Mouse (Mus musculus) E14TG2a.4 (cell line): ENCODE measurements around the gene Tecta.
A peak's percentile ranks its signal among the peaks of the same experiment; 100 is the strongest.

Experiments used
- H3K27me3 ChIP-seq: 2 replicates; pipeline ENCODE4 v1.6.1; 2014; ENCODE audit warnings: low read length, control low read depth; ENCODE audit not compliant: insufficient read depth
- H3K36me3 ChIP-seq: 2 replicates; pipeline ENCODE4 v1.6.1; 2014; ENCODE audit warnings: low read length, control low read depth; ENCODE audit not compliant: insufficient read depth
- H3K4me1 ChIP-seq: replicated peaks from 2 replicates; pipeline ENCODE4 v1.6.1; 2014; ENCODE audit warnings: low read depth, low read length, control low read depth
- H3K4me3 ChIP-seq: replicated peaks from 2 replicates; pipeline ENCODE4 v1.5.1; 2014; ENCODE audit warnings: mild to moderate bottlenecking, low read length
- H3K9me3 ChIP-seq: 2 replicates; pipeline ENCODE4 v1.6.1; 2014; ENCODE audit warnings: low read length, control low read depth
- CTCF ChIP-seq: conservative IDR thresholded peaks from 2 replicates; pipeline ENCODE4 v1.5.1; 2014; ENCODE audit warnings: low read length
- NANOG ChIP-seq: IDR thresholded peaks from 2 replicates; pipeline ENCODE4 v1.6.1; 2014; ENCODE audit warnings: borderline replicate concordance, low read length, mixed read lengths
- POU5F1 ChIP-seq: IDR thresholded peaks from 2 replicates; pipeline ENCODE4 v1.6.1; 2014; ENCODE audit warnings: low read length, borderline replicate concordance

Tecta gene

DNA sequence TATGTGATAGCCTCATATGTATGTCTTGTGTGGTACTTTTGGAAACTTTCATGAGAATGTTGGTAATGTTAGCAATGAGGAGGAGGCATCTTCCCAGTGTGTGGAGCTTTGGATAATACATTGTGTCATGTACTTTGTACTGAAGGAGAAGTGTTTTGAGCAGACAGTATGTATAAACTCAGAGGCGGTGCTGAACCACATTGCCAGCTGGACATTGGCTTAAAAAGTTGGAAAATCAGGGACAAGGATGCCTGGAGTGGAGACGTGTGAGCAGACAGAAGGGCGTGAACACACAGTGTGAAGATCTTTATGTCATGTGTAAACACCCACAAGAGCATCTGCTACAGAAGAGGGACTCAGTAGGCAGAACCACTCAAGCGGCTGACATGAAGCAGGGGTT, 6.0 kb upstream of the Tecta start:
- 0 out of 2 replicates have a peak, but pooled peaks cover 3% of the 10 kb centered on the region for H3K27me3 ChIP-seq
- no peak overlapping the region for H3K4me3 ChIP-seq
- no peaks in the 10 kb centered on the region for H3K36me3 ChIP-seq
- TF ChIP-seq CTCF = no peak
- TF ChIP-seq NANOG = no peak
- TF ChIP-seq POU5F1 = no peak
- H3K4me1 ChIP-seq = no peaks in the 10 kb centered on the region
- no peaks in the 10 kb centered on the region for H3K9me3 ChIP-seq

- H3K27me3 ChIP-seq = no peaks in the 10 kb centered on the region
Observed at GRCm38 (mm10) chr9:42401486-42401885, 1.8 kb upstream of the Tecta start.

DNA sequence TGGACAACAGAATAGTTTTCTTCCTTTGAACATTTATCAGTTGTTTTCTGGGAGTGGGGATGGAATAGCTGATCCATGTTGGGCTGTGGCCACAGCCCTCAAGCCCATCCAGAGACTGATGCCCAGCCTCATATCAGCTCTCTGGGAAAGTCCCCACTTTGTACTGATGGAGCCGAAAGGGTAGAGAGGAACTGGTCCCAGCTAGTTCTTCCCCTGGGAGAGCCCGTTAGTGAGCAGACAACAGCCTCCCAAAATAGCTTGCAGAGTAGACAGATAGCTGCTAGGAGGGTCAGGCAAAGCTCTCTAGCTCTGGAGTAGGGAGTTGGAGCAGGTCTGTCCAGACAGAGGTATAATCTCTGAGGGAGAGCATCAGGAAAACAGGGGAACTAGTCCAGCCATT, 3.6 kb downstream of the Tecta start:
- no peaks in the 10 kb centered on the region for H3K36me3 ChIP-seq
- no peaks in the 10 kb centered on the region for H3K9me3 ChIP-seq
- H3K4me1 ChIP-seq = peaks cover 13% of the 10 kb centered on the region; the same call in 1 of the 2 replicates
- no peak for TF ChIP-seq NANOG
- no peak for TF ChIP-seq POU5F1
- no peak for TF ChIP-seq CTCF
- peaks cover 3% of the 10 kb centered on the region; the same call in 1 of the 2 replicates for H3K27me3 ChIP-seq
- H3K4me3 ChIP-seq = no peak overlapping the region

More at GRCm38 (mm10) chr9:42401486-42401885, 1.8 kb upstream of the Tecta start:
- TF ChIP-seq NANOG = no peak
- TF ChIP-seq POU5F1 = no peak
- no peaks in the 10 kb centered on the region for H3K9me3 ChIP-seq
- H3K36me3 ChIP-seq = no peaks in the 10 kb centered on the region
- peaks cover 13% of the 10 kb centered on the region; the same call in 1 of the 2 replicates for H3K4me1 ChIP-seq
- H3K4me3 ChIP-seq = no peak overlapping the region

DNA sequence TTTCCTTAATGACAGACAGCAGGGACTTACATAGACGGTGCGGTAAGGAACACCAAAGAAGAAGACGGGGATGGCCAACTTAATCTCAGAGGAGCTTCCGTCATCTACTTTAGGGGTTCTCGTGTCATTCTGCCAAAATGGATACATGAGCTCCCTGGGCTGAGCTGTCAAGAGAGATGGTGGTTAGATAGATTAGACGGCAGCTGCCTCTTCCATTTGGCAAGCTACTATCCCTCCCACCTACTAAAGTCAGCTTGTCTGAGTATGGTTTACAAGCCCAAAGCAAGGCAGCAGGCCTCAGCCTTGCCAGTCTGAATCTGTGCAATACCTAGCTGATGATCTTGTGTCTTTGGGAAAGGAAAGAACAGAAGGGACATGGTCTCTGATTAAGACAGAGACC, 4.8 kb downstream of the Tecta start:
- no peak overlapping the region for H3K4me3 ChIP-seq
- no peaks in the 10 kb centered on the region for H3K36me3 ChIP-seq
- H3K4me1 ChIP-seq = peaks cover 9% of the 10 kb centered on the region; the same call in 1 of the 2 replicates
- TF ChIP-seq NANOG = no peak
- H3K9me3 ChIP-seq = no peaks in the 10 kb centered on the region
- H3K27me3 ChIP-seq = peaks cover 3% of the 10 kb centered on the region; the same call in 1 of the 2 replicates

DNA sequence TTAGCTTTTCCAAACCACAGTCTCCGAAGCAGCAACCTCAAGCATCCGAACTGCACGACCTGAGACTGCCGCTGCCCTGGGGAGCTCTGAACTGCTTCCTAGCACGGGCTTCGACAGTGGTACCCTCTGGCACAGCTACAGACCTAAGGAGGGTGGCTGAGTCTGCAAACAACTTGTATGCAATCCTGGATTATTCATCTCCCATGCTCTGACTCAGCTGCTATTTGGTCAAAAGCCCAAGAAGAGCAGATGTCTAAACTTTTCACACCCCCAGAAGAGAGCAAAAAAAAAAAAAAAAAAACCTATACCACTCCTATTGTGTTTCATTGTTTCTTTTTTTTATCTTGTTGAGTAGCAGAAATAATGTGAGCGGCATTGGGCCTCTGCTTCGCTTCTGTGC, 5.4 kb downstream of the Tecta start:
- Histone ChIP-seq H3K4me1 (peaks cover 4% of the 10 kb centered on the region; the same call in 1 of the 2 replicates), H3K27me3 (peaks cover 3% of the 10 kb centered on the region; the same call in 1 of the 2 replicates), H3K4me3 (no peak overlapping the region), H3K9me3 (no peaks in the 10 kb centered on the region), H3K36me3 (no peaks in the 10 kb centered on the region)
- TF ChIP-seq NANOG (no peak), CTCF (no peak), POU5F1 (no peak)

- Histone ChIP-seq H3K27me3 (peaks cover 3% of the 10 kb centered on the region; the same call in 1 of the 2 replicates), H3K36me3 (no peaks in the 10 kb centered on the region), H3K4me3 (no peak overlapping the region), H3K4me1 (no peaks in the 10 kb centered on the region), H3K9me3 (no peaks in the 10 kb centered on the region)
- TF ChIP-seq NANOG = no peak
- TF ChIP-seq CTCF = no peak
- TF ChIP-seq POU5F1 = no peak
Observed at GRCm38 (mm10) chr9:42392927-42393326, 6.8 kb downstream of the Tecta start.

DNA sequence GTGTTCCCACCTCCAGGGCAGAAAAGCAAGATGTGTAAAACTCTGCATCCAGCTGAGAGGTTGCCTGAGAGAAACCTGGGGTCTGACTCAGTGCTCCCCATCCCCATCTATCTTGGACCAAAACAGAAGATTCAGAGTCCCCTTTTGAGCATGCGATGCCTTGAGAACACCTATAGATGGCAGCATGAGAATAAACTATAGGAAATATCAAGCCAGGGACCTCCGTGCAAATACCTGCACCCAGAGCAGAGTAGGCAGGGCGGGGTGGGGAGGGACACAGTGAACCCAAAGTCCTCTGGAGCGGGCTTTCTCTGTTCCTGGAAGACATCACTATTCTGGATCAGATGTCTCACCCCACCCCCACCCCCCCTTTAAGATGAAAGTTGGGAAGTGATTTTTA, 11.2 kb downstream of the Tecta start:
- Histone ChIP-seq H3K36me3 (no peaks in the 10 kb centered on the region), H3K9me3 (peaks cover 15% of the 10 kb centered on the region; the same call in 1 of the 2 replicates), H3K4me3 (no peak overlapping the region), H3K27me3 (no peaks in the 10 kb centered on the region), H3K4me1 (no peaks in the 10 kb centered on the region)
- TF ChIP-seq NANOG (no peak), POU5F1 (no peak), CTCF (peak; percentile 32; the same call in 1 of the 2 replicates)

- H3K4me1 ChIP-seq = no peaks in the 10 kb centered on the region
- no peaks in the 10 kb centered on the region for H3K27me3 ChIP-seq
- no peak overlapping the region for H3K4me3 ChIP-seq
- no peaks in the 10 kb centered on the region for H3K36me3 ChIP-seq
- H3K9me3 ChIP-seq = peaks cover 15% of the 10 kb centered on the region; the same call in 1 of the 2 replicates
- no peak for TF ChIP-seq POU5F1
- no peak for TF ChIP-seq NANOG
Observed at GRCm38 (mm10) chr9:42387038-42387437, 12.7 kb downstream of the Tecta start.

DNA sequence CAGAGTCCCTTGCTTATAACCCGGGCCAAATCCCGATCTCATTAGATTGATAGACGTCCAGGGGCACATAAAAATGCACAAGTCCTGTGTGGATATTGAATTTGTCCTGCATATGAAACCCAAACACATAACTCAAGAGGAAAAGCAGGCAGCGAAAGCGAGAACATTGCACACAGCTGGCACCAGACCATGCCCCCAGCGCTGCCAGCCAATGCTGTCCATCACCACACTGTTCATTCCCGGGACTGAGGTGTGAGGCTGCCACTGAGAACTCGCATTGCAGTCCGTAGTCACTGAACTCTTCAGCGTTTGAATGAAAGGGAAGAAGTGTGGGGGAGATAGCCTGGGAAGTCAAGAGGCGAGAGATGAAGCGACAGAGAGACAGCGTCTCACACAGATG, 14.1 kb downstream of the Tecta start:
- no peak overlapping the region for H3K4me3 ChIP-seq
- peaks cover 15% of the 10 kb centered on the region; the same call in 1 of the 2 replicates for H3K9me3 ChIP-seq
- TF ChIP-seq CTCF (no peak), NANOG (no peak), POU5F1 (no peak)
- H3K4me1 ChIP-seq = no peaks in the 10 kb centered on the region
- H3K27me3 ChIP-seq = no peaks in the 10 kb centered on the region
- H3K36me3 ChIP-seq = no peaks in the 10 kb centered on the region
